Mouse (Mus musculus): ENCODE results near the gene Cyp2c23.

The Cyp2c23 gene

DNA sequence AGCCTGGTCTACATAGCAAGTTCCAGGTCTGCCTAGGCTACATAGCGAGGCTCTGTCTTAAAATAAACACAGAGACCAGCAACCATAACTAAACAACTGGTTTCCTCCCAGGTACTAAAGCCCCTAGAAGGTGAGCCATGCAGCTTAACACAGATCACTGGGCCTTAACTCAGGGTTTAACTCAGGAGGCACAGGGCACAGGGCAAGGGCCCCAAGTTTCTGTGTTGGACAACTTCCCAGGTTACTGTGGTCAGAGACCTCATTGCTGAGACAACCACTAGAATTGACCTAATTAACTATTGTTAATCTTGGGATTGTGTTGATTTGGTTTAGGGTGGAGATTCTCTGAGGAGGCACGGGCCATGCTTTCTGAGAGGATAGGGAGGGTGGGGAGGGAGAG, 62.5 kb downstream of the Cyp2c23 start:
- no peak for DNase-seq

DNA sequence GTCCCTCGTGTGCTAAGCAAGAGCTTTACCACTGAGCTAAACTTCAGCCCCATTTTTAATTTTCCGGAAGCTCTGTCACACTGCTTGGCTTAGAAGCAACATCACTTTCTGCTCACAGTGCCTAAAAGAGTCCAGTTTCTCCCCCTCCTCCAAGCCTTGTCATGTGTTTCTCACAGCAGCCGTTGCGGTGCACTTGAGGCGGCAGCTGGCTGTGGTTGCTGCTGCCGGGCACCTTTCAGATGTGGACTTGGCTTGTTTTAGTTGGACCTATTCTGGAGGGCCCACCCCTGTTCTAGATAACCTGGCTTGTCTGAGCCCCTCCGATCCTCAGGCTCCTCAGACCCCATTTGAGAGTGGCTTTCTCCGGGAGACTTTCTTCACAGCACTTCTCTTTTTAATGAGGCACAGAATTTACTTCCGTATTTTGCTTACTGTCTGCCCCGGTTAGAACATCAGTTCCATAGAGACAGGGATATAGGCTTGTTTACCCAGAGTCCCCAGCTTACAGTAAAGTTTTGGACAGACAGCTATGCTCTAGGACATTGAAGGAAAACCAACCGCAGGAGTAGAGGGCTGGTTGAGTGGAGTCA, 63.4 kb downstream of the Cyp2c23 start:
- no peak for DNase-seq

DNA sequence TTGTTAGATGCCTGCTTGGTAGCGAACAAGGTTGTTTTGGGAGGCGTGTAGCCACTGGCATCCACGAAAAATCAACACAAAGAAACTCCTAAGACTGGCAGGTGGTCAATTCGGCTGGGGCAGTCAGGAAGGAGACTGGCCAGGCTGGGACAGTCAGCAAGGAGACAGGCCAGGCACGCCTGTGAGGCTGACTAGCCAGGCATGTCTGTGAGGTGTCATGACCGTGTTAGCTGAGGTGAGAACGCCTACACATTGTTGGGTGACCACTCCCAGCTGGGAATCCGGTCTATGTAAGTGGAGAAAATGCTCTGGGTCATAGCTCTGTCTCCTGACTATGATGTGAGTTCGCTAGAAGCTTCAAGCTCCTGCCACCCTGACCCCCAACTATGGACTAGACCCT, 66.2 kb downstream of the Cyp2c23 start:
- DNase-seq = no peak

- no peak for DNase-seq
These were observed 67.8 kb downstream of the Cyp2c23 start for GRCm38 (mm10) chr19:43961185-43961584.

DNA sequence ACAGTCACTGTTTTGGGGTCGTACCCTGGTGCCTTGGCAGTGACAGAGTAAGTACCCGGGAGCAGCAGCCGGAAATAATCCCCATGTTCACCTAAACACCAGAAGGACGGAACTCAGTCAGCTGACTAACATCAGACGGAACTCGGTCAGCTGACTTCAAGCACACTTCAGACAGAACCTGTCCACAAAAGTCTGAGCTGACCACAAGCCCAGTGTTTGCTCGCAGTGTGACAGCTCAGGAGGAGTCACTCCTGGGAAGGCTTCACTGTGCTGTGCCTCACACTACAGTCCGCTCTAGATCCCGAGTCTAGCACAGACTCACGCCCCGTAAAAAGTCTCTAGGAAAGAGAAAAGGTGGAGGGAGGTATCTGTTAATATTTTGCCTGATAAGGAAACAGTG, 69.0 kb downstream of the Cyp2c23 start:
- no peak for DNase-seq

- DNase-seq = peak; percentile 70
These were observed 69.8 kb downstream of the Cyp2c23 start for GRCm38 (mm10) chr19:43959162-43959561.

- DNase-seq = peak; percentile 12
These were observed 71.1 kb downstream of the Cyp2c23 start for GRCm38 (mm10) chr19:43957881-43958280.

DNA sequence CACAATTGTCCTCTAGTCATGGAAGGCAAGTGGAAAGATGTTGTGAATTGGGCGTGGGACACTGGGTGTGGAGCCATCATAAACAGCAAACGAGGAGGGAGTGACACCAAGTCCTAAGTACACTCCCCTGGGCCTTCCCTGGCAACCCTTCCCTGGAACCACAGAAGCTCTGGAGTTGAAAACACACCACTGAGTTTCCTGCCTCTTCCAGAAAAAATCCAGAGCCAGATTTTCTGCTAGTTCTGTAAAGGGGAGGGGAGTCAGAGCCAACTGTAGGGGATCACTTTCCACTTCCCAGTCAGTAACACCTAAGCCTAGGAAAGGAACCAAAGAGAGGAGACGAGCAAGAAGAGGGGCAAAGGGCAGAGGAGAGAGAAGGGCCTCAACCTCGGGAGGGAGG, 71.6 kb downstream of the Cyp2c23 start:
- DNase-seq = no peak

DNA sequence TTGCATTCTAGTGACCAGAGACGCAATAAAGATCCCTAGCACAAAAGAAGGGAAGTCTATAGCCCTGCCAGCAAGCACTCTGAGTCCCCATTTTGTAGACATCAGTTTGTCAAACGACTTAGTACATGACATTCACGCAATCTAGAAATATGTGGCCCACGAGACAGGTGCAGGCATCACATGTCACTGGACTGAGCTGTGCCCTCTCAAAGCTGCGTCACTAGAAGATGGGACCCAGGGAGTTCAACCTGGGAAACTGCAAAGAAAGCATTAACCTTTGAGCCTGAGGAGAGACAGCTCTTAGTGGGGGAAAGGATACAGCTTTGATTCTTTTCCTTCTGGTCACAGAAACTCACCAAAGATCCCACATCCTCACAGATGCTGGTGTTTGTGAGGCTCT, 73.7 kb downstream of the Cyp2c23 start:
- DNase-seq = no peak
